Mouse (Mus musculus) myocyte (in vitro differentiated cells): ENCODE measurements around the gene Ank3. TPM values are rescaled to one million over a fixed set of nuclear protein-coding genes. Genes with fewer than 3 reads are reported as not detected.

ENCODE experiments used
- H3K27me3 ChIP-seq: one replicate; pipeline ENCODE4 v1.6.1; 2011; ENCODE audit not compliant: control insufficient read depth, insufficient read depth, insufficient read length
- H3K36me3 ChIP-seq: one replicate; pipeline ENCODE4 v1.6.1; 2011; ENCODE audit not compliant: control insufficient read depth, insufficient read depth
- H3K4me2 ChIP-seq: one replicate; pipeline ENCODE4 v1.6.1; 2011; ENCODE audit warnings: low read depth, control low read depth
- H3K4me3 ChIP-seq: one replicate; pipeline ENCODE4 v1.5.1; 2011; ENCODE audit warnings: mild to moderate bottlenecking, control low read depth, moderate library complexity
- H3K79me2 ChIP-seq: one replicate; pipeline ENCODE4 v1.6.1; 2011; ENCODE audit not compliant: control insufficient read depth, insufficient read depth
- H3ac ChIP-seq: one replicate; pipeline ENCODE4 v1.6.1; 2011; ENCODE audit not compliant: control insufficient read depth, insufficient read length
- CEBPB ChIP-seq: IDR thresholded peaks from 2 replicates; pipeline ENCODE4 v1.6.1; 2011; ENCODE audit warnings: mild to moderate bottlenecking, moderate library complexity; ENCODE audit not compliant: poor library complexity, insufficient read depth, severe bottlenecking
- E2F4 ChIP-seq: IDR thresholded peaks from one replicate; pipeline ENCODE4 v1.6.1; 2011; ENCODE audit warnings: mild to moderate bottlenecking, control low read depth, moderate library complexity; ENCODE audit not compliant: insufficient read depth
- MAX ChIP-seq: IDR thresholded peaks from one replicate; pipeline ENCODE4 v1.6.1; 2011; ENCODE audit warnings: low read depth, mild to moderate bottlenecking, control low read depth
- MYOD1 ChIP-seq, 3 experiments: IDR thresholded peaks; one replicate each; pipeline ENCODE4 v1.6.1; 2011; ENCODE audit warnings: control low read depth in 2 of 3, low read depth in 2 of 3, mild to moderate bottlenecking in 2 of 3, moderate library complexity in 1 of 3; ENCODE audit not compliant: insufficient read length in 2 of 3, control insufficient read depth in 1 of 3
- MYOG ChIP-seq, 3 experiments: IDR thresholded peaks; one replicate each; pipeline ENCODE4 v1.6.1; 2011; ENCODE audit warnings: control low read depth in 2 of 3, low read depth in 2 of 3, mild to moderate bottlenecking in 2 of 3; ENCODE audit not compliant: insufficient read length in 2 of 3, control insufficient read depth in 1 of 3, insufficient read depth in 1 of 3
- POLR2A ChIP-seq: IDR thresholded peaks from one replicate; pipeline ENCODE4 v1.6.1; 2011; ENCODE audit warnings: low read depth, mild to moderate bottlenecking, control low read depth, moderate library complexity; ENCODE audit not compliant: insufficient read length
- POLR2AphosphoS2 ChIP-seq: IDR thresholded peaks from one replicate; pipeline ENCODE4 v1.6.1; 2011; ENCODE audit warnings: low read depth, control low read depth; ENCODE audit not compliant: insufficient read length
- REST ChIP-seq: IDR thresholded peaks from one replicate; pipeline ENCODE4 v1.6.1; 2011; ENCODE audit warnings: mild to moderate bottlenecking, control low read depth, moderate library complexity; ENCODE audit not compliant: insufficient read depth, insufficient read length
- SRF ChIP-seq: IDR thresholded peaks from one replicate; pipeline ENCODE4 v1.6.1; 2011; ENCODE audit warnings: low read depth; ENCODE audit not compliant: control insufficient read depth, insufficient read length
- TCF12 ChIP-seq: IDR thresholded peaks from one replicate; pipeline ENCODE4 v1.6.1; 2011; ENCODE audit warnings: mild to moderate bottlenecking, control low read depth; ENCODE audit not compliant: poor library complexity, insufficient read depth, severe bottlenecking
- TCF3 ChIP-seq: IDR thresholded peaks from one replicate; pipeline ENCODE4 v1.6.1; 2011; ENCODE audit warnings: low read depth, control low read depth; ENCODE audit not compliant: insufficient read length
- USF1 ChIP-seq: IDR thresholded peaks from one replicate; pipeline ENCODE4 v1.6.1; 2011; ENCODE audit warnings: low read depth, mild to moderate bottlenecking, control low read depth, moderate library complexity
- polyA plus RNA-seq: library from polyadenylated mRNA; unstranded; fragments of >200 nt; fragmentation: generic; extraction: Trizol; gene quantifications from one replicate; pipeline ENCODE4 v1.2.1, GENCODE M21; 2012; ENCODE audit warnings: missing spikeins

The Ank3 gene
- polyA plus RNA-seq, 1 experiment = 5.5 TPM

GRCm38 (mm10) chr10:69707844-69708550, 309.4 kb downstream of the Ank3 start:
- TF ChIP-seq MYOD1 (IDR thresholded peaks at IDR 0.05; ENCODE audit: control insufficient read depth in 1 of 3, insufficient read length in 2 of 3, low read depth in 2 of 3) (no peak), USF1 (no peak), E2F4 (no peak)
- no peaks in the 10 kb centered on the region for H3K36me3 ChIP-seq
- H3K4me2 ChIP-seq = no peak overlapping the region
- no peaks in the 10 kb centered on the region for H3K27me3 ChIP-seq
- H3K79me2 ChIP-seq = no peaks in the 10 kb centered on the region
- H3K4me3 ChIP-seq = no peak overlapping the region
- no peak overlapping the region for H3ac ChIP-seq

GRCm38 (mm10) chr10:69709631-69710030, 311.1 kb downstream of the Ank3 start:
- Histone ChIP-seq H3K79me2 (no peaks in the 10 kb centered on the region), H3K36me3 (no peaks in the 10 kb centered on the region), H3K4me3 (no peak overlapping the region), H3K4me2 (no peak overlapping the region), H3ac (no peak overlapping the region), H3K27me3 (no peaks in the 10 kb centered on the region)
- TF ChIP-seq USF1 (no peak), POLR2AphosphoS2 (no peak), CEBPB (no peak), MYOG (IDR thresholded peaks at IDR 0.05; ENCODE audit: control insufficient read depth in 1 of 3, insufficient read depth in 1 of 3, insufficient read length in 2 of 3, low read depth in 2 of 3) (no peak), TCF12 (no peak), E2F4 (no peak), MYOD1 (IDR thresholded peaks at IDR 0.05; ENCODE audit: control insufficient read depth in 1 of 3, insufficient read length in 2 of 3, low read depth in 2 of 3) (no peak)

- Histone ChIP-seq H3K4me2 (no peak overlapping the region), H3K27me3 (no peaks in the 10 kb centered on the region), H3K36me3 (no peaks in the 10 kb centered on the region), H3ac (no peak overlapping the region), H3K4me3 (no peak overlapping the region), H3K79me2 (no peaks in the 10 kb centered on the region)
- TF ChIP-seq USF1 (no peak), TCF12 (no peak), POLR2A (no peak), MAX (no peak), SRF (no peak), POLR2AphosphoS2 (no peak), MYOG (IDR thresholded peaks at IDR 0.05; ENCODE audit: control insufficient read depth in 1 of 3, insufficient read depth in 1 of 3, insufficient read length in 2 of 3, low read depth in 2 of 3) (no peak), TCF3 (no peak), E2F4 (no peak), CEBPB (no peak), REST (no peak), MYOD1 (IDR thresholded peaks at IDR 0.05; ENCODE audit: control insufficient read depth in 1 of 3, insufficient read length in 2 of 3, low read depth in 2 of 3) (no peak)
These were observed 312.2 kb downstream of the Ank3 start for GRCm38 (mm10) chr10:69710802-69711201.

- Histone ChIP-seq H3K36me3 (no peaks in the 10 kb centered on the region), H3ac (no peak overlapping the region), H3K27me3 (no peaks in the 10 kb centered on the region), H3K4me3 (no peak overlapping the region), H3K4me2 (no peak overlapping the region), H3K79me2 (no peaks in the 10 kb centered on the region)
- TF ChIP-seq MYOD1 (IDR thresholded peaks at IDR 0.05; ENCODE audit: control insufficient read depth in 1 of 3, insufficient read length in 2 of 3, low read depth in 2 of 3) (no peak), REST (no peak), TCF12 (no peak), USF1 (peak; percentile 63), CEBPB (no peak), POLR2A (no peak), E2F4 (no peak), MAX (no peak), POLR2AphosphoS2 (no peak)
These were observed 318.3 kb downstream of the Ank3 start for GRCm38 (mm10) chr10:69716907-69717306.

GRCm38 (mm10) chr10:69719421-69719820, 320.8 kb downstream of the Ank3 start:
- Histone ChIP-seq H3K27me3 (no peaks in the 10 kb centered on the region), H3K4me2 (no peak overlapping the region), H3K36me3 (no peaks in the 10 kb centered on the region), H3K4me3 (no peak overlapping the region), H3K79me2 (no peaks in the 10 kb centered on the region), H3ac (no peak overlapping the region)
- TF ChIP-seq MYOG (IDR thresholded peaks at IDR 0.05; ENCODE audit: control insufficient read depth in 1 of 3, insufficient read depth in 1 of 3, insufficient read length in 2 of 3, low read depth in 2 of 3) (no peak), MYOD1 (IDR thresholded peaks at IDR 0.05; ENCODE audit: control insufficient read depth in 1 of 3, insufficient read length in 2 of 3, low read depth in 2 of 3) (no peak)
